Mouse (Mus musculus): ENCODE results near the gene Znrf4.

DNA sequence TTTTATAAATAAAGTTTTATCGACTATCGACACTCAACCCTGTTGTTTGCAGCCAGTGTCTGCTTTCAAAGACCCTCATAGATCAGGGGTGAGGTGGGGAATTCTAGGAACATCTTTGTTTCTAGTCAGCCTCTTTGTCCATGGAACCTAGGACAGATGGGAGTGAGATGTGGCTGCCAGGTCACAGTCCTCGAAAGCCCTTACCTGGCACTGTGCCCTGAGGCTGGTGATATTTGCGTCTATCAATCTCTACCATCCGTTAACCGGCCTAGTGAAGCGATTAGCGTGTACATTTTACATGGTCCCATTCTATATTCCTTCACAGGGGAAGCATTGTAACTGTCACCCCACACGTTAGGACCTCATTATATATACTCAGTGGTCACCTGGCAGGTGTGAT is 26.3 kb downstream of the Znrf4 start:
- TF ChIP-seq CTCF (IDR thresholded peaks at IDR 0.05; ENCODE audit: control insufficient read depth, insufficient read depth, insufficient read length) (no peak), FOSL1 (IDR thresholded peaks at IDR 0.05; ENCODE audit: insufficient read depth, low read length, poor library complexity, severe bottlenecking) (no peak)

All from C2C12 (cell line).